Mouse (Mus musculus): Measurements from ENCODE around the gene Fam192a.

The Fam192a gene

DNA sequence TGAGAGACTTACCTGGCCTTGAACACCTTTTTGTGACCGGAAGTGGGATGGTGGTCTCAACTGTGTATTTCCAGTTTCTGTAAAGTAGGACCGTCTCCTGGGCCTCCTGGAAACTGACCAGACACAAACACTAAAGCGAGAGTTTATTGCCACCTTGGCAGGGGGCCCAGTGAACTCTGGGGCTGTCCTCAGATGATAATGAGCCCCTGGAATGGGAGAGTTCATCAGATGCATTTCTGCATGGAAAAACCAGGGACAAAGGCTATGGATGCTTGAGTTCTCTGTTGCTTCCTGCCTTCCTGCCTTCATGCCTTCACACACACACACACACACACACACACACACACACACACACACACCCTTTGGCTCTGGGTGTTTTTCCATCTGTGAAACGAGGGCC lies 67.2 kb downstream of the Fam192a start:
- DNase-seq (ENCODE audit: inconsistent age in 2 of 2, low spot score in 1 of 2), result no peak

- DNase-seq (ENCODE audit: inconsistent age in 2 of 2, low spot score in 1 of 2), result peak; percentile 88 to 93
Measured at GRCm38 (mm10) chr8:94532873-94533671, 68.7 kb downstream of the Fam192a start, which contains the start of gene Cpne2. TSS of gene Cpne2 (plus strand) at chr8:94532990.

DNA sequence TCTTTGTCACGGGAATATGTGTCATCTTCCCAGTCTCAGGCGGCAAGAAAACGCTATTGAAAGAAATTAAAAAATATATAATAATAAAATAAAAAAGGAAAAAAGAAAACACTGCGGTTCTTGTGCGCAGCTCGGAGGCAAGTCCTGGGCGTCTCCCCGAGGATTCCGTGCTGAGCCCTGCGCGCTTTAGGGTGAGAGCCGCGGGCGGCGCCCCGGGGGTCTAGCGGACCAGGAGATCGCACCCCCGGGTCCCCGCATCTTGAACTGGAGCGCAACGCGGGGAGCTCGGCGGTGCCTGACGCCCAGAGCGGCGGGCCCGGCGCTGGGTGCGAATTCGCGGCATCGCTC lies 69.3 kb downstream of the Fam192a start:
- DNase-seq (ENCODE audit: inconsistent age in 2 of 2, low spot score in 1 of 2), result no peak

DNA sequence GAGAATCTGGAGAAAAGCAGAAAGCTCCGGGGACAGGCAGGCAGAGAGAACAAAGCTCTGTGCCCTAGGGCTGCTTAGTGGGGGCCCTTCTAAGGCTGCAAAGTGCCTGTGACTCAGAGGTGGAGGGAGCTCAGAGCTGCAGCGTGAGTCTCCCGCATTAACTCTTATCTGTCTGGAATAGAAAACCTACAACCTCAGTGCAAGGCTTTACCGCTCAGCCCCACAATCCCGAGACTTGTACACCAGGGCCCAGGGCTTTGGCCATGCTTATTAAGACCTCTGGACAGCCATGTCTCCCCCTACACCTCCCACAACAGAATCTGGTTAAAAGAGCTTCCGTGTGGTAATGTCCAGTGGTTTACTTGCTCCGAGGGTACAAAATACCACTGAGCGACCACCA lies 69.8 kb downstream of the Fam192a start:
- peak; percentile 62 to 78 for DNase-seq (ENCODE audit: inconsistent age in 2 of 2, low spot score in 1 of 2)

- no peak for DNase-seq (ENCODE audit: inconsistent age in 2 of 2, low spot score in 1 of 2)
Measured at GRCm38 (mm10) chr8:94530643-94531042, 71.2 kb downstream of the Fam192a start.

GRCm38 (mm10) chr8:94529875-94530274 lies 71.9 kb downstream of the Fam192a start:
- DNase-seq (ENCODE audit: inconsistent age in 2 of 2, low spot score in 1 of 2), result no peak

DNA sequence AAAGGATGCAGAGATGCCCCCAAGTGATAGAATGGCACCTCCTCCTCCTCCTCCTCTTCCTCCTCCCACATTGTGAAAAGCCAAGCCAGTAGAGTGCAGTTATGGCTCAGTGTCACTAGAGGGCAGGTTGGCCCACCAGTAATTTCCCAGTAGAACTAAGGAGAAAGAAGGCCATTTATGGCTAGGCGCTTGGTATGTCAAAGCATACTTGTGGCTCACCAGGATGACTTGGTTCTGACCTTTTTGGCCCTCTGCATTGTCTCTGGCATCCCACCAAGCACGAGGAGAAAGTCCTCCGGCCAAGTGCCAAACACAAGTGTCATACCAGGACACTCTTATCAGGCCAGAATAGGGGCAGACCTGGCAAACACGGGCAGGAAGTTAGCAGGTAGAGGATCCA lies 73.6 kb downstream of the Fam192a start:
- peak; percentile 81 to 88 for DNase-seq (ENCODE audit: inconsistent age in 2 of 2, low spot score in 1 of 2)

GRCm38 (mm10) chr8:94527178-94527577 lies 74.6 kb downstream of the Fam192a start:
- DNase-seq (ENCODE audit: inconsistent age in 2 of 2, low spot score in 1 of 2), result no peak

DNA sequence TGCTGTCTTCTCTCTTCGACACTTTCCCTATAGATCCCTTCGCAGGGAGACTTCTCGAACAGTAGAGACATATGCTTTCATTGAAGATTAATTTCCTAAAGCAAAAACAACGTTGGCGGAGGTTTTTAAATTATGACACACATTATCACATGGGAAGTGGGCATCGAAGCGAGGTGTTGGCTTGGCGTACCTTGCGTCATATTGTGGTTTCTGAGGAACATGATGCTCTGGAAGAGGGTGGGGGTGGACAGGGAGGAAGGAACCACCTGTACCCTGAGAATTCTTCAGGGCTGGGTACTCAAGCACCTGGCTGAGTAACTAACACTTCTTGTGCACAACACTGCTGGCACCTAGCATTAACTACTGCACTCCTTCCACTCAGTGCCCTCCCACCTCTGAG lies 77.2 kb downstream of the Fam192a start:
- no peak for DNase-seq (ENCODE audit: inconsistent age in 2 of 2, low spot score in 1 of 2)
